Mouse (Mus musculus) embryo, embryonic 11.5 days (tissue): ENCODE measurements around the gene Gm36210.
"Not testable (repeated sequence)": the region's sequence is repeated elsewhere in the genome, so short reads cannot be mapped to it uniquely, and the experiment has no call there.

Source experiments
- DNase-seq: peaks from one replicate; pipeline ENCODE4 v3.0.0-alpha.2; 2012; ENCODE audit warnings: low read depth, low spot score

The Gm36210 gene

GRCm38 (mm10) chr7:4879036-4879435 lies 27.3 kb downstream of the Gm36210 start:
- DNase-seq = not testable (repeated sequence)

GRCm38 (mm10) chr7:4878186-4878585 lies 28.1 kb downstream of the Gm36210 start:
- DNase-seq = no peak

GRCm38 (mm10) chr7:4877226-4877625 lies 29.1 kb downstream of the Gm36210 start:
- DNase-seq = no peak

GRCm38 (mm10) chr7:4876753-4877221 lies 29.5 kb downstream of the Gm36210 start, which contains the start of gene Isoc2a:
Gene Isoc2a, plus strand, starts transcription at chr7:4877153.
- peak; percentile 93 for DNase-seq

GRCm38 (mm10) chr7:4870133-4870532 lies 36.2 kb downstream of the Gm36210 start, which contains the start of gene Isoc2b:
Gene Isoc2b, minus strand, starts transcription at chr7:4870258.
- DNase-seq = no peak

GRCm38 (mm10) chr7:4866631-4867180 lies 39.6 kb downstream of the Gm36210 start:
- DNase-seq = no peak

GRCm38 (mm10) chr7:4865579-4866493 lies 40.5 kb downstream of the Gm36210 start:
- DNase-seq = peak; percentile 91

- no peak for DNase-seq
Measured at GRCm38 (mm10) chr7:4865090-4865489, 41.2 kb downstream of the Gm36210 start.

GRCm38 (mm10) chr7:4864130-4864845 lies 42.0 kb downstream of the Gm36210 start:
- DNase-seq = no peak

GRCm38 (mm10) chr7:4863541-4864080 lies 42.7 kb downstream of the Gm36210 start:
- no peak for DNase-seq

- no peak for DNase-seq
Measured at GRCm38 (mm10) chr7:4863041-4863440, 43.3 kb downstream of the Gm36210 start.

GRCm38 (mm10) chr7:4860926-4861325 lies 45.4 kb downstream of the Gm36210 start:
- DNase-seq = not testable (repeated sequence)

GRCm38 (mm10) chr7:4859418-4859978 lies 46.8 kb downstream of the Gm36210 start:
- DNase-seq = no peak

GRCm38 (mm10) chr7:4857321-4857720 lies 49.0 kb downstream of the Gm36210 start:
- DNase-seq = no peak

GRCm38 (mm10) chr7:4856508-4856907 lies 49.8 kb downstream of the Gm36210 start:
- DNase-seq = no peak

- no peak for DNase-seq
Measured at GRCm38 (mm10) chr7:4853613-4854012, 52.7 kb downstream of the Gm36210 start.

GRCm38 (mm10) chr7:4851315-4851688 lies 55.0 kb downstream of the Gm36210 start:
- no peak for DNase-seq

GRCm38 (mm10) chr7:4850621-4851314 lies 55.5 kb downstream of the Gm36210 start:
- no peak for DNase-seq

GRCm38 (mm10) chr7:4849372-4849771 lies 56.9 kb downstream of the Gm36210 start:
- DNase-seq = no peak
